Mouse (Mus musculus): ENCODE measurements around the gene Dnmbp.

- no peak for TF ChIP-seq POLR2A (IDR thresholded peaks at IDR 0.05; ENCODE audit: extremely low read depth, insufficient read depth, low read length)
- no peak for TF ChIP-seq CTCF (IDR thresholded peaks at IDR 0.05; ENCODE audit: extremely low read depth, insufficient read depth, low read length)
Measured at GRCm38 (mm10) chr19:43961185-43961584, 21.2 kb upstream of the Dnmbp start.
